Mouse (Mus musculus) heart, embryonic 16.5 days (tissue): ENCODE data around the gene Slc35c1. TPM values are rescaled to one million over a fixed set of nuclear protein-coding genes. Genes with fewer than 3 reads are reported as not detected.
A peak's percentile ranks its signal among the peaks of the same experiment; 100 is the strongest.

Source experiments
- ATAC-seq: fragments of 200-750 bp; cut with Nextera tagmentation; replicated peaks from 2 replicates; pipeline ENCODE4 v1.8.0; 2017; ENCODE audit warnings: moderate number of reproducible peaks; ENCODE audit not compliant: insufficient read depth, low FRiP score; ENCODE audit errors: extremely low read depth
- H3K27ac ChIP-seq: fragments of 300-500 bp; sonication (generic); 2 replicates; pipeline ENCODE4 v1.5.1; 2014; ENCODE audit warnings: mild to moderate bottlenecking, low read length, control low read depth, moderate library complexity
- H3K27me3 ChIP-seq: fragments of 300-500 bp; sonication (generic); 2 replicates; pipeline ENCODE4 v1.6.1; 2014; ENCODE audit warnings: low read length, mixed read lengths; ENCODE audit not compliant: control insufficient read depth, insufficient read depth
- H3K36me3 ChIP-seq: fragments of 300-500 bp; sonication (generic); 2 replicates; pipeline ENCODE4 v1.6.1; 2014; ENCODE audit not compliant: control insufficient read depth, insufficient read depth
- H3K4me1 ChIP-seq: fragments of 300-500 bp; sonication (generic); 2 replicates; pipeline ENCODE4 v1.6.1; 2014; ENCODE audit warnings: low read length, mixed read lengths; ENCODE audit not compliant: control insufficient read depth, insufficient read depth
- H3K4me2 ChIP-seq: fragments of 300-500 bp; sonication (generic); 2 replicates; pipeline ENCODE4 v1.6.1; 2014; ENCODE audit warnings: low read depth, mild to moderate bottlenecking, control low read depth, low read length
- H3K4me3 ChIP-seq: fragments of 300-500 bp; sonication (generic); 2 replicates; pipeline ENCODE4 v1.5.1; 2014; ENCODE audit warnings: mild to moderate bottlenecking, control low read depth, low read length
- H3K9ac ChIP-seq: fragments of 300-500 bp; sonication (generic); 2 replicates; pipeline ENCODE4 v1.6.1; 2014; ENCODE audit warnings: low read length, control low read depth
- H3K9me3 ChIP-seq: fragments of 300-500 bp; sonication (generic); replicated peaks from 2 replicates; pipeline ENCODE4 v1.6.1; 2016; ENCODE audit warnings: low read length; ENCODE audit not compliant: control insufficient read depth
- WGBS: fragments of 180-500 bp; shearing (Covaris S2); extraction: QIAGEN DNeasy Blood & Tissue Kit; methylation state at CpG from one replicate; pipeline ENCODE4 v1.1.7; 2014; 5-methylcytosine and 5-hydroxymethylcytosine counted together
- polyA plus RNA-seq: library from polyadenylated mRNA; unstranded; fragments of >200 nt; fragmentation: Nextera tagmentation; extraction: Ambion mirVana; gene quantifications from 2 replicates; pipeline ENCODE4 v1.2.1, GENCODE M21; 2015

The Slc35c1 gene
- polyA plus RNA-seq, 1 experiment from 2014 or later, result 12.9 TPM

GRCm38 (mm10) chr2:92446656-92447055, 13.7 kb downstream of the Slc35c1 start:
- Histone ChIP-seq H3K9ac (no peak overlapping the region), H3K27me3 (no peaks in the 10 kb centered on the region), H3K9me3 (no peaks in the 10 kb centered on the region), H3K4me2 (no peak overlapping the region), H3K36me3 (no peaks in the 10 kb centered on the region), H3K4me3 (no peak overlapping the region), H3K4me1 (0 out of 2 replicates have a peak, but pooled peaks cover 3% of the 10 kb centered on the region), H3K27ac (no peak overlapping the region)
- ATAC-seq, result no peak
- 72% methylated on average over 8 of the region's 8 CpGs for WGBS

- Histone ChIP-seq H3K36me3 (no peaks in the 10 kb centered on the region), H3K27me3 (no peaks in the 10 kb centered on the region), H3K4me2 (no peak overlapping the region), H3K4me1 (0 out of 2 replicates have a peak, but pooled peaks cover 3% of the 10 kb centered on the region), H3K9me3 (no peaks in the 10 kb centered on the region), H3K27ac (no peak overlapping the region), H3K9ac (no peak overlapping the region), H3K4me3 (no peak overlapping the region)
- WGBS, result 56% methylated on average over 9 of the region's 9 CpGs
- ATAC-seq, result no peak
These were observed 14.4 kb downstream of the Slc35c1 start for GRCm38 (mm10) chr2:92445890-92446289.

GRCm38 (mm10) chr2:92444376-92444775, 16.0 kb downstream of the Slc35c1 start:
- no peak overlapping the region for H3K27ac ChIP-seq
- H3K4me2 ChIP-seq, result no peak overlapping the region
- no peaks in the 10 kb centered on the region for H3K9me3 ChIP-seq
- no peak overlapping the region for H3K9ac ChIP-seq
- WGBS, result 24% methylated on average over 4 of the region's 4 CpGs
- no peaks in the 10 kb centered on the region for H3K27me3 ChIP-seq
- no peak overlapping the region for H3K4me3 ChIP-seq
- H3K36me3 ChIP-seq, result no peaks in the 10 kb centered on the region
- ATAC-seq, result no peak
- 0 out of 2 replicates have a peak, but pooled peaks cover 3% of the 10 kb centered on the region for H3K4me1 ChIP-seq

GRCm38 (mm10) chr2:92443313-92443712, 17.0 kb downstream of the Slc35c1 start:
- Histone ChIP-seq H3K4me1 (0 out of 2 replicates have a peak, but pooled peaks cover 3% of the 10 kb centered on the region), H3K27ac (no peak overlapping the region), H3K4me2 (no peak overlapping the region), H3K36me3 (no peaks in the 10 kb centered on the region), H3K9ac (no peak overlapping the region), H3K9me3 (no peaks in the 10 kb centered on the region), H3K4me3 (no peak overlapping the region), H3K27me3 (no peaks in the 10 kb centered on the region)
- ATAC-seq, result no peak
- WGBS, result 73% methylated on average over 4 of the region's 4 CpGs

- no peak overlapping the region for H3K4me3 ChIP-seq
- H3K4me1 ChIP-seq, result 0 out of 2 replicates have a peak, but pooled peaks cover 3% of the 10 kb centered on the region
- H3K9me3 ChIP-seq, result no peaks in the 10 kb centered on the region
- 0 out of 2 replicates have a peak, but pooled peaks have one; percentile 24 for ATAC-seq
- no peak overlapping the region for H3K9ac ChIP-seq
- no peaks in the 10 kb centered on the region for H3K27me3 ChIP-seq
- no peaks in the 10 kb centered on the region for H3K36me3 ChIP-seq
- WGBS, result 42% methylated on average over 12 of the region's 12 CpGs
- no peak overlapping the region for H3K4me2 ChIP-seq
- no peak overlapping the region for H3K27ac ChIP-seq
These were observed 17.8 kb downstream of the Slc35c1 start for GRCm38 (mm10) chr2:92442419-92443001.

GRCm38 (mm10) chr2:92440432-92440831, 19.9 kb downstream of the Slc35c1 start:
- Histone ChIP-seq H3K9me3 (no peaks in the 10 kb centered on the region), H3K9ac (no peak overlapping the region), H3K4me2 (no peak overlapping the region)

GRCm38 (mm10) chr2:92438567-92438966, 21.8 kb downstream of the Slc35c1 start:
- Histone ChIP-seq H3K4me2 (no peak overlapping the region), H3K9me3 (no peaks in the 10 kb centered on the region), H3K36me3 (no peaks in the 10 kb centered on the region), H3K27me3 (no peaks in the 10 kb centered on the region), H3K27ac (no peak overlapping the region), H3K4me3 (no peak overlapping the region), H3K9ac (no peak overlapping the region), H3K4me1 (0 out of 2 replicates have a peak, but pooled peaks cover 6% of the 10 kb centered on the region)
- ATAC-seq, result no peak
- 36% methylated on average over 3 of the region's 3 CpGs for WGBS

More at GRCm38 (mm10) chr2:92440432-92440831, 19.9 kb downstream of the Slc35c1 start:
- Histone ChIP-seq H3K27me3 (no peaks in the 10 kb centered on the region), H3K4me3 (no peak overlapping the region), H3K36me3 (no peaks in the 10 kb centered on the region), H3K27ac (no peak overlapping the region), H3K4me1 (0 out of 2 replicates have a peak, but pooled peaks cover 3% of the 10 kb centered on the region)
- 66% methylated on average over 6 of the region's 6 CpGs for whole genome bisulfite sequencing
- no peak for ATAC-seq

GRCm38 (mm10) chr2:92437875-92438274, 22.5 kb downstream of the Slc35c1 start:
- Histone ChIP-seq H3K27ac (no peak overlapping the region), H3K4me3 (no peak overlapping the region)

GRCm38 (mm10) chr2:92437366-92437765, 23.0 kb downstream of the Slc35c1 start:
- WGBS, result 66% methylated on average over 4 of the region's 4 CpGs
- H3K9ac ChIP-seq, result no peak overlapping the region
- no peak overlapping the region for H3K4me3 ChIP-seq
- H3K36me3 ChIP-seq, result no peaks in the 10 kb centered on the region
- no peaks in the 10 kb centered on the region for H3K27me3 ChIP-seq
- no peaks in the 10 kb centered on the region for H3K9me3 ChIP-seq
- no peak for ATAC-seq
- no peak overlapping the region for H3K4me2 ChIP-seq
- H3K4me1 ChIP-seq, result peaks cover 13% of the 10 kb centered on the region
- H3K27ac ChIP-seq, result no peak overlapping the region

More at GRCm38 (mm10) chr2:92437875-92438274, 22.5 kb downstream of the Slc35c1 start:
- ATAC-seq, result no peak
- no peaks in the 10 kb centered on the region for H3K36me3 ChIP-seq
- H3K9ac ChIP-seq, result no peak overlapping the region
- WGBS, result under 1% methylated on average over 5 of the region's 5 CpGs
- peaks cover 10% of the 10 kb centered on the region for H3K4me1 ChIP-seq
- H3K9me3 ChIP-seq, result no peaks in the 10 kb centered on the region
- H3K27me3 ChIP-seq, result no peaks in the 10 kb centered on the region
- peak overlapping the region; percentile 48 for H3K4me2 ChIP-seq
